Mouse (Mus musculus) adrenal gland (tissue): ENCODE data around the gene Ccdc144b.

ENCODE experiments used
- intact Hi-C: fragments of 180-260 bp; cut with DNase I; formaldehyde crosslinking; loops from one replicate; pipeline ENCODE4 v1.15.1; 2025

The Ccdc144b gene

DNA sequence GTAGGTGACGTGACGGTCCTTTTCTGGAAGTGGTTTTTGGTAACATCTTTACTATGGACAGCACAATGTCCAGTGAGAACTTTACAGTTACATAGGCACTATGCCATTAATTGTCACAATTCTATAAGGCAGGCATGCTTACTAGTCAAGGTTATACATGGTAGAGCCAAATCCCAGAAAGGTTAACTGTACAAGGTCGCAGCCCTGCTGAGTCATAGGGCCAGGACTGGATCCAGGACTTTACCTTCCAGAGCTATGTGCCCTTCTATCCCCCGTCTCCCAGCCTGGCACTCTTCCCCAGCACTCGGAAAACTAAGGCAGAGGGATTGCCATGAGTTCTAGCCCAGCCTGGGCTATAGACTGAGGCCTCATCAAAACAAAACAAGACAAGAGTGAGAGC lies 89.4 kb downstream of the Ccdc144b start:
- intact Hi-C loops, result loop anchor here (10.0 kb wide), 1 partner anchor 129 kb away; no protein-coding TSS in a partner anchor

DNA sequence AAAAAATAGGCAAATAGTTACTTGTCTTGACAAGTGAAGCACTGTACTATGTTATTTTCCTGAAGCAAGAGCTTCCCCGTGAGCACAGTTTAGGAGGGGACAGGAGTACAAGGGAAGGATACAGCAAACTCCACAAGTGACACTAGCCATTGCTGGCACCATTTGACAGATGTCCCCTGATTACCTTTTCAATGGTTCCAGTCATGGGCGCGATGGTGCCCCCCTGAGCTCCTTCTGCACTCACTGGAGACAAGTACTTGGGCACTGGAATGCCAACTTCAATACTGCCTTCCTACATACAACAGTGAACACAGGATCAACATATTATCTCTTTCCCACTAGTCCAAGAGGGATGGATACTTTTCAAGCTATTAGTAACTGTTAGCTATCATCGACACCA lies 89.9 kb downstream of the Ccdc144b start:
- intact Hi-C loops, result loop anchor here (10.0 kb wide), 1 partner anchor 129 kb away; no protein-coding TSS in a partner anchor

DNA sequence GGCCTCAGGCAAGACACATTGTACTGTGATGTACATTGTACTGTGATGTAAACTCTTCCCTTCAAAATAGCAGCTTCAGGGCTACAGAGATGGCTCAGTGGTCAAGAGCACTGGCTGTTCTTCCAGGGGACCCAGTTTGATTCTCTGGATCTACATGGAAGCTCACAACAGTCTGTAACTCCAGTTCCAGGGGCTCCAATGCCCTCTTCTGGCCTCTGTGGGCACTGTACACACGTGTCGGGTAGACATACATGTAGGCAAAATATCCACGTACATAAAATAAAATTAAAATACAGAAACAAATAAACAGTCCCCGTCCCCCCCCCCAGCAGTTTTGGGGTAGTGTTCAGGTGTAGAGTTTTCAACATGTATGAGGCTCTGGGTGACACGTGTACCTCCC lies 90.4 kb downstream of the Ccdc144b start:
- intact Hi-C loops, result loop anchor here (10.0 kb wide), 1 partner anchor 128 kb away; no protein-coding TSS in a partner anchor
